Mouse (Mus musculus): Measurements from ENCODE around the gene Lix1l. TPM values are rescaled to one million over a fixed set of nuclear protein-coding genes. Genes with fewer than 3 reads are reported as not detected.
"Not testable (repeated sequence)": the region's sequence is repeated elsewhere in the genome, so short reads cannot be mapped to it uniquely, and the experiment has no call there.

The Lix1l gene
- polyA plus RNA-seq, 1 experiment = 86.8 TPM

GRCm38 (mm10) chr3:96601941-96602703 is 1.2 kb downstream of the Lix1l start:
- no peak for TF ChIP-seq POLR2A (IDR thresholded peaks at IDR 0.05; ENCODE audit: borderline replicate concordance, extremely low read depth, insufficient read depth, insufficient read length, poor library complexity, severe bottlenecking)
- TF ChIP-seq CTCF (IDR thresholded peaks at IDR 0.05; ENCODE audit: borderline replicate concordance, extremely low read depth, insufficient read depth, insufficient read length) = no peak
- DNase-seq (ENCODE audit: low read depth) = peak; percentile 83

GRCm38 (mm10) chr3:96602704-96603084 is 1.7 kb downstream of the Lix1l start:
- TF ChIP-seq POLR2A (IDR thresholded peaks at IDR 0.05; ENCODE audit: borderline replicate concordance, extremely low read depth, insufficient read depth, insufficient read length, poor library complexity, severe bottlenecking) (no peak), CTCF (IDR thresholded peaks at IDR 0.05; ENCODE audit: borderline replicate concordance, extremely low read depth, insufficient read depth, insufficient read length) (no peak)
- DNase-seq (ENCODE audit: low read depth) = peak; percentile 44

GRCm38 (mm10) chr3:96603311-96603710 is 2.4 kb downstream of the Lix1l start:
- DNase-seq (ENCODE audit: low read depth) = peak; percentile 80

GRCm38 (mm10) chr3:96606007-96606406 is 5.1 kb downstream of the Lix1l start:
- DNase-seq (ENCODE audit: low read depth) = not testable (repeated sequence)

More at GRCm38 (mm10) chr3:96603311-96603710, 2.4 kb downstream of the Lix1l start:
- TF ChIP-seq POLR2A (IDR thresholded peaks at IDR 0.05; ENCODE audit: borderline replicate concordance, extremely low read depth, insufficient read depth, insufficient read length, poor library complexity, severe bottlenecking) (no peak), CTCF (IDR thresholded peaks at IDR 0.05; ENCODE audit: borderline replicate concordance, extremely low read depth, insufficient read depth, insufficient read length) (no peak)

GRCm38 (mm10) chr3:96606618-96607017 is 5.7 kb downstream of the Lix1l start:
- no peak for DNase-seq (ENCODE audit: low read depth)
- TF ChIP-seq CTCF (IDR thresholded peaks at IDR 0.05; ENCODE audit: borderline replicate concordance, extremely low read depth, insufficient read depth, insufficient read length) (no peak), POLR2A (IDR thresholded peaks at IDR 0.05; ENCODE audit: borderline replicate concordance, extremely low read depth, insufficient read depth, insufficient read length, poor library complexity, severe bottlenecking) (no peak)

GRCm38 (mm10) chr3:96617941-96618340 is 17.0 kb downstream of the Lix1l start:
- TF ChIP-seq CTCF (IDR thresholded peaks at IDR 0.05; ENCODE audit: borderline replicate concordance, extremely low read depth, insufficient read depth, insufficient read length) (no peak), POLR2A (IDR thresholded peaks at IDR 0.05; ENCODE audit: borderline replicate concordance, extremely low read depth, insufficient read depth, insufficient read length, poor library complexity, severe bottlenecking) (no peak)

GRCm38 (mm10) chr3:96623201-96623600 is 22.3 kb downstream of the Lix1l start:
- no peak for DNase-seq (ENCODE audit: low read depth)
- TF ChIP-seq CTCF (IDR thresholded peaks at IDR 0.05; ENCODE audit: borderline replicate concordance, extremely low read depth, insufficient read depth, insufficient read length) (no peak), POLR2A (IDR thresholded peaks at IDR 0.05; ENCODE audit: borderline replicate concordance, extremely low read depth, insufficient read depth, insufficient read length, poor library complexity, severe bottlenecking) (no peak)

More at GRCm38 (mm10) chr3:96617941-96618340, 17.0 kb downstream of the Lix1l start:
- DNase-seq (ENCODE audit: low read depth) = no peak

- DNase-seq (ENCODE audit: low read depth) = peak; percentile 100
- TF ChIP-seq POLR2A (IDR thresholded peaks at IDR 0.05; ENCODE audit: borderline replicate concordance, extremely low read depth, insufficient read depth, insufficient read length, poor library complexity, severe bottlenecking) (peak; percentile 61; the same call in 1 of the 2 replicates), CTCF (IDR thresholded peaks at IDR 0.05; ENCODE audit: borderline replicate concordance, extremely low read depth, insufficient read depth, insufficient read length) (no peak)
These were observed 29.0 kb downstream of the Lix1l start, which contains the start of gene Rbm8a for GRCm38 (mm10) chr3:96629729-96630600. Rbm8a (plus strand) TSS chr3:96629933.

GRCm38 (mm10) chr3:96632058-96632457 is 31.1 kb downstream of the Lix1l start:
- no peak for DNase-seq (ENCODE audit: low read depth)
- TF ChIP-seq CTCF (IDR thresholded peaks at IDR 0.05; ENCODE audit: borderline replicate concordance, extremely low read depth, insufficient read depth, insufficient read length) = no peak

GRCm38 (mm10) chr3:96634015-96634414 is 33.1 kb downstream of the Lix1l start:
- TF ChIP-seq CTCF (IDR thresholded peaks at IDR 0.05; ENCODE audit: borderline replicate concordance, extremely low read depth, insufficient read depth, insufficient read length) (no peak), POLR2A (IDR thresholded peaks at IDR 0.05; ENCODE audit: borderline replicate concordance, extremely low read depth, insufficient read depth, insufficient read length, poor library complexity, severe bottlenecking) (no peak)

GRCm38 (mm10) chr3:96634928-96635879 is 34.3 kb downstream of the Lix1l start, which contains the start of the genes Pex11b and Gm42957:
Pex11b (plus strand) TSS chr3:96635376.
Gm42957 (plus strand) TSS chr3:96635474.
- DNase-seq (ENCODE audit: low read depth) = peak; percentile 93
- TF ChIP-seq CTCF (IDR thresholded peaks at IDR 0.05; ENCODE audit: borderline replicate concordance, extremely low read depth, insufficient read depth, insufficient read length) (peak; percentile 18; the same call in 1 of the 2 replicates), POLR2A (IDR thresholded peaks at IDR 0.05; ENCODE audit: borderline replicate concordance, extremely low read depth, insufficient read depth, insufficient read length, poor library complexity, severe bottlenecking) (peak; percentile 48)

More at GRCm38 (mm10) chr3:96634015-96634414, 33.1 kb downstream of the Lix1l start:
- no peak for DNase-seq (ENCODE audit: low read depth)
